ENCODE assay signal across 8 mouse cellular contexts in genomic region chr19:10100631-10101071, GRCm38 (mm10). TPM values are rescaled to one million over a fixed set of nuclear protein-coding genes. Genes with fewer than 3 reads are reported as not detected.
DNase-seq lines count a peak whose midpoint lies in the region; ATAC-seq and TF ChIP-seq lines count a peak whose summit lies in the region.

No protein-coding gene starts in this region.

- H3K4me1 ChIP-seq in bone marrow, adult 2 months (ENCODE audit: control insufficient read depth, insufficient read depth, low read length), result no peaks in the 10 kb centered on the region; the same call in 1 of the 2 replicates
- H3K4me1 ChIP-seq in embryonic facial prominence, embryonic 15.5 days, result peaks cover 39% of the 10 kb centered on the region
- H3K4me1 ChIP-seq in heart, embryonic 10.5 days, result peaks cover 23% of the 10 kb centered on the region
- peaks cover 29% of the 10 kb centered on the region for H3K4me1 ChIP-seq in kidney, embryonic 15.5 days
- H3K4me1 ChIP-seq in limb, embryonic 15.5 days, result peaks cover 48% of the 10 kb centered on the region
- peaks cover 48% of the 10 kb centered on the region for H3K4me1 ChIP-seq in midbrain, embryonic 16.5 days (ENCODE audit: control insufficient read depth, insufficient read depth, low read length)

- peak overlapping the region; percentile 77 for H3K4me3 ChIP-seq in bone marrow, adult 2 months (replicated peaks; ENCODE audit: control insufficient read depth, low read depth, low read length)
- H3K4me3 ChIP-seq in embryonic facial prominence, embryonic 15.5 days (replicated peaks), result peak overlapping the region; percentile 77
- peak overlapping the region; percentile 86 for H3K4me3 ChIP-seq in heart, embryonic 10.5 days
- peak overlapping the region; percentile 78 for H3K4me3 ChIP-seq in kidney, embryonic 15.5 days (replicated peaks)
- H3K4me3 ChIP-seq in limb, embryonic 15.5 days, result peak overlapping the region; percentile 61
- H3K4me3 ChIP-seq in midbrain, embryonic 16.5 days (ENCODE audit: low read depth, low read length), result peak overlapping the region; percentile 67

- no peaks in the 10 kb centered on the region for H3K9me3 ChIP-seq in embryonic facial prominence, embryonic 15.5 days (replicated peaks)
- no peaks in the 10 kb centered on the region for H3K9me3 ChIP-seq in heart, embryonic 10.5 days
- H3K9me3 ChIP-seq in kidney, embryonic 15.5 days (replicated peaks), result no peaks in the 10 kb centered on the region
- H3K9me3 ChIP-seq in limb, embryonic 15.5 days, result no peaks in the 10 kb centered on the region
- no peaks in the 10 kb centered on the region for H3K9me3 ChIP-seq in midbrain, embryonic 16.5 days (replicated peaks; ENCODE audit: control insufficient read depth, low read length, poor library complexity, severe bottlenecking)

- H3K27me3 ChIP-seq in embryonic facial prominence, embryonic 15.5 days, result no peaks in the 10 kb centered on the region
- H3K27me3 ChIP-seq in heart, embryonic 10.5 days (ENCODE audit: insufficient read depth, poor library complexity, severe bottlenecking), result no peaks in the 10 kb centered on the region
- no peaks in the 10 kb centered on the region for H3K27me3 ChIP-seq in kidney, embryonic 15.5 days
- H3K27me3 ChIP-seq in limb, embryonic 15.5 days, result no peaks in the 10 kb centered on the region
- no peaks in the 10 kb centered on the region for H3K27me3 ChIP-seq in midbrain, embryonic 16.5 days (ENCODE audit: control insufficient read depth, insufficient read depth, low read depth, low read length)

- peak; percentile 52; the same call in 1 of the 2 replicates for TF ChIP-seq CTCF in bone marrow, adult 2 months (IDR thresholded peaks at IDR 0.05; ENCODE audit: control insufficient read depth, insufficient read depth, low read length)

- TF ChIP-seq POLR2A in bone marrow, adult 2 months (IDR thresholded peaks at IDR 0.05; ENCODE audit: borderline replicate concordance, control insufficient read depth, low read depth, low read length), result 0 out of 2 replicates have a peak, but pooled peaks have one; percentile 20

- peak overlapping the region; percentile 28; the same call in 1 of the 2 replicates for H3K27ac ChIP-seq in bone marrow, adult 2 months (ENCODE audit: control insufficient read depth, insufficient read depth, low read depth, low read length, poor library complexity)
- H3K27ac ChIP-seq in embryonic facial prominence, embryonic 15.5 days (replicated peaks), result peak overlapping the region; percentile 89
- peak overlapping the region; percentile 96 for H3K27ac ChIP-seq in heart, embryonic 10.5 days
- peak overlapping the region; percentile 97 for H3K27ac ChIP-seq in kidney, embryonic 15.5 days
- peak overlapping the region; percentile 86 for H3K27ac ChIP-seq in limb, embryonic 15.5 days
- peak overlapping the region; percentile 97 for H3K27ac ChIP-seq in midbrain, embryonic 16.5 days (ENCODE audit: low read length)

- 1% methylated on average over 21 of the region's 21 CpGs for WGBS in bone marrow, adult 2 months
- under 1% methylated on average over 21 of the region's 21 CpGs for WGBS in embryonic facial prominence, embryonic 15.5 days
- 0% methylated on average over 21 of the region's 21 CpGs for WGBS in heart, embryonic 10.5 days
- WGBS in kidney, embryonic 15.5 days, result under 1% methylated on average over 21 of the region's 21 CpGs
- WGBS in limb, embryonic 15.5 days, result 1% methylated on average over 21 of the region's 21 CpGs
- WGBS in midbrain, embryonic 16.5 days, result under 1% methylated on average over 21 of the region's 21 CpGs

- H3K4me2 ChIP-seq in embryonic facial prominence, embryonic 15.5 days (replicated peaks), result peak overlapping the region; percentile 74
- H3K4me2 ChIP-seq in kidney, embryonic 15.5 days, result peak overlapping the region; percentile 69
- H3K4me2 ChIP-seq in limb, embryonic 15.5 days, result peak overlapping the region; percentile 60
- peak overlapping the region; percentile 94 for H3K4me2 ChIP-seq in midbrain, embryonic 16.5 days (ENCODE audit: low read length)

- H3K36me3 ChIP-seq in embryonic facial prominence, embryonic 15.5 days, result no peaks in the 10 kb centered on the region; the same call in 1 of the 2 replicates
- peaks cover 16% of the 10 kb centered on the region; the same call in 1 of the 2 replicates for H3K36me3 ChIP-seq in heart, embryonic 10.5 days
- peaks cover 16% of the 10 kb centered on the region for H3K36me3 ChIP-seq in kidney, embryonic 15.5 days
- no peaks in the 10 kb centered on the region for H3K36me3 ChIP-seq in limb, embryonic 15.5 days
- H3K36me3 ChIP-seq in midbrain, embryonic 16.5 days (ENCODE audit: control insufficient read depth, insufficient read depth, low read length), result no peaks in the 10 kb centered on the region

- DNase-seq in 3T3-L1 (ENCODE audit: low read depth, low spot score), result peak; percentile 91
- peak; percentile 91 for DNase-seq in heart, embryonic 10.5 days (ENCODE audit: low spot score)
- peak; percentile 84 to 91 for DNase-seq in spleen, postnatal 4 days (ENCODE audit: low spot score in 2 of 2)

- peak; percentile 44 for ATAC-seq in embryonic facial prominence, embryonic 15.5 days (ENCODE audit: insufficient number of reproducible peaks, low FRiP score, low TSS enrichment, low read depth)
- ATAC-seq in kidney, embryonic 15.5 days (replicated peaks; ENCODE audit: low FRiP score), result peak; percentile 73
- peak; percentile 22; the same call in 1 of the 2 replicates for ATAC-seq in limb, embryonic 15.5 days (ENCODE audit: insufficient number of reproducible peaks, low FRiP score, low TSS enrichment, low read depth)
- peak; percentile 61 for ATAC-seq in midbrain, embryonic 16.5 days

- peak overlapping the region; percentile 59 for H3K9ac ChIP-seq in embryonic facial prominence, embryonic 15.5 days
- H3K9ac ChIP-seq in kidney, embryonic 15.5 days, result peak overlapping the region; percentile 68
- peak overlapping the region; percentile 47 for H3K9ac ChIP-seq in limb, embryonic 15.5 days
- peak overlapping the region; percentile 78 for H3K9ac ChIP-seq in midbrain, embryonic 16.5 days (ENCODE audit: low read depth, low read length)

RNA-seq across cellular contexts. Expression of gene Fads2, which starts 0.9 kb away (rescaled TPM):
- 10.1 and 17.5 TPM in 2 replicates for polyA plus RNA-seq in bone marrow, adult 2 months (2011; ENCODE audit: insufficient read depth, insufficient read length, low replicate concordance, missing spikeins)
- polyA plus RNA-seq in embryonic facial prominence, embryonic 15.5 days (2015; fragmentation: Nextera tagmentation; extraction: Ambion mirVana), result 59.4 and 61.3 TPM in 2 replicates
- 72.7 and 87.6 TPM in 2 replicates for polyA plus RNA-seq in heart, embryonic 10.5 days (2016; fragmentation: Nextera tagmentation; extraction: Ambion mirVana)
- polyA plus RNA-seq in kidney, embryonic 15.5 days (2015; fragmentation: Nextera tagmentation; extraction: Ambion mirVana), result 76.5 and 98.4 TPM in 2 replicates
- polyA plus RNA-seq in limb, embryonic 15.5 days (2015; fragmentation: Nextera tagmentation; extraction: Ambion mirVana), result 63.8 and 65.8 TPM in 2 replicates
- polyA plus RNA-seq in midbrain, embryonic 16.5 days (2015; fragmentation: Nextera tagmentation; extraction: Ambion mirVana), result 215 and 256 TPM in 2 replicates

RNA-seq across cellular contexts. Expression of gene Fads3, which starts 59.3 kb away (rescaled TPM):
- polyA plus RNA-seq in bone marrow, adult 2 months (2011; ENCODE audit: insufficient read depth, insufficient read length, low replicate concordance, missing spikeins), result 6.6 and 12.5 TPM in 2 replicates
- polyA plus RNA-seq in embryonic facial prominence, embryonic 15.5 days (2015; fragmentation: Nextera tagmentation; extraction: Ambion mirVana), result 16.4 and 17.3 TPM in 2 replicates
- 16.5 and 19.0 TPM in 2 replicates for polyA plus RNA-seq in heart, embryonic 10.5 days (2016; fragmentation: Nextera tagmentation; extraction: Ambion mirVana)
- 21.5 and 22.3 TPM in 2 replicates for polyA plus RNA-seq in kidney, embryonic 15.5 days (2015; fragmentation: Nextera tagmentation; extraction: Ambion mirVana)
- polyA plus RNA-seq in limb, embryonic 15.5 days (2015; fragmentation: Nextera tagmentation; extraction: Ambion mirVana), result 12.7 and 17.1 TPM in 2 replicates
- polyA plus RNA-seq in midbrain, embryonic 16.5 days (2015; fragmentation: Nextera tagmentation; extraction: Ambion mirVana), result 31.6 and 38.2 TPM in 2 replicates

Comparison
In these comparisons a context has a peak if more than half of its experiments do, and no peak if none do; other contexts are left out.
1. Peak in every context shown above with its lines: DNase-seq, ATAC-seq, H3K4me3 ChIP-seq and H3K27ac ChIP-seq.
2. H3K27ac ChIP-seq: peak in every context shown above with its lines; median percentile 97 in kidney, embryonic 15.5 days; 97 in midbrain, embryonic 16.5 days; 96 in heart, embryonic 10.5 days; 89 in embryonic facial prominence, embryonic 15.5 days; 86 in limb, embryonic 15.5 days; 28 in bone marrow, adult 2 months.
3. ATAC-seq: peak in every context shown above with its lines; median percentile 73 in kidney, embryonic 15.5 days; 61 in midbrain, embryonic 16.5 days; 44 in embryonic facial prominence, embryonic 15.5 days; 22 in limb, embryonic 15.5 days.